Mouse (Mus musculus) layer of hippocampus, postnatal 14 days (tissue): ENCODE measurements around the gene Acly. TPM values are rescaled to one million over a fixed set of nuclear protein-coding genes. Genes with fewer than 3 reads are reported as not detected.

Experiments used
- DNase-seq, 2 experiments: peaks; one replicate each; pipeline ENCODE4 v3.0.0; 2021 to 2022; ENCODE audit warnings: low spot score in 2 of 2, mixed read lengths in 1 of 2
- microRNA-seq, 2 experiments: library from miRNA; unstranded; fragments of <30 nt; microRNA quantifications; one replicate each; pipeline ENCODE4 v1.2.0; 2021
- total RNA-seq, 2 experiments: library from RNA; stranded (reverse); gene quantifications; 2 replicates each; pipeline ENCODE4 v1.2.3; 2021

The Acly gene
- total RNA-seq, 2 experiments from 2014 or later, result 110 to 119 TPM

DNA sequence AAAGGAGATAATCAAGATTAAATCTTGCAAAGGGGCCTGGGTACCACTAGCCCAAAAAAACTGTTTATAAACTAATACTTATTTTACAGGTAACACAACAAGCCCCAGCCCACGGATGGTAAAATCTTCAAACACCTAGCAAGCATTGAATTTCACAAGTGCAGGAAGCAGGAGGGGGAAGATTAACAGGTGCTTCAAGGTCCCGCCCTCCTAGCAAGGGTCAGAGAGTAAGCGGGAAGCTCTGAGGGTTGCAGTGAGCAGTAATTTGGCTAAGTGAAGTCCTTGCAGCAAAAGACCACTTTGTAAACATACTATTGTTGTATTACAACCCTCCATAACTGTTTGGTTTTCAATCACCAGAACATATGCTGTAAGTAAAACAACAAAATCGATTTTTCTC, 70.6 kb downstream of the Acly start:
- no peak for DNase-seq

DNA sequence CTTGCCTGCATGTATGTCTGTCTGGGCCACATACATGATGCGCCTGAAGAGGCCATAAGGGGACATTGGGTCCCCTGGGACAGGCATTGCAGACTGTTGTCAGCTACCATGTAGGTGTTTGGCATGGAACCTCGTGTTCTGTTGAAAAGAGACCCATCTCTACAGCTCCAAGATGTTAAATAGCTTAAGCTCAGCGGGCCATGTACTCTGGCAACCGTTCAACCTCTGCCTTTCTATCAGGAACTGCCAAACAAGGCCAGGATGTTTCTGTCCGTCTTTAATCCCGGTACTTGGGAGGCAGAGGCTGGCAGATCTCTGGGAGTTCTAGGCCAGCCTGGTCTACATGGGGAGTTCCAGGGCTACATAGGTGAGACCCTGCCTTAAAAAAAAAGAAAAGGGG, 85.2 kb downstream of the Acly start:
- DNase-seq, result no peak

DNA sequence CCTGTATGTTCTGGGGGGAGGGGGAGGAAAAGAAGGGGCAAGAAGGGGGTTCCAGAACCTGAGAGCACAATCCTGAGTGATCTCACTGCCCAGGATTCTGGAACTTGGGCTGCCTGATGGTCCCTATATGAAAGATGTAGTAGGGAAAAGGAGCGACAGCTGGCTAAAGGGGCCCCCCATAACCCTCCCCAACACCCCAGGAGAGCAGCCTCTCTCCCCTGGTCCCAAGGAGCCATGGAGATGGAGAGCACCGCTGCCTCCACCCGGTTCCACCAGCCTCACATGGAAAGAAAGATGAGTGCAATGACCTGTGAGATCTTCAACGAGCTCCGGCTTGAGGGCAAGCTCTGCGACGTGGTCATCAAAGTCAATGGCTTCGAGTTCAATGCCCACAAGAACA, 86.0 kb downstream of the Acly start, which contains the start of the genes Nt5c3b and Klhl10:
Gene Nt5c3b, minus strand, starts transcription at position 12 of the 400 bp plus-strand sequence.
Gene Klhl10, plus strand, starts transcription at position 121 of the 400 bp plus-strand sequence.
- no peak for DNase-seq

DNA sequence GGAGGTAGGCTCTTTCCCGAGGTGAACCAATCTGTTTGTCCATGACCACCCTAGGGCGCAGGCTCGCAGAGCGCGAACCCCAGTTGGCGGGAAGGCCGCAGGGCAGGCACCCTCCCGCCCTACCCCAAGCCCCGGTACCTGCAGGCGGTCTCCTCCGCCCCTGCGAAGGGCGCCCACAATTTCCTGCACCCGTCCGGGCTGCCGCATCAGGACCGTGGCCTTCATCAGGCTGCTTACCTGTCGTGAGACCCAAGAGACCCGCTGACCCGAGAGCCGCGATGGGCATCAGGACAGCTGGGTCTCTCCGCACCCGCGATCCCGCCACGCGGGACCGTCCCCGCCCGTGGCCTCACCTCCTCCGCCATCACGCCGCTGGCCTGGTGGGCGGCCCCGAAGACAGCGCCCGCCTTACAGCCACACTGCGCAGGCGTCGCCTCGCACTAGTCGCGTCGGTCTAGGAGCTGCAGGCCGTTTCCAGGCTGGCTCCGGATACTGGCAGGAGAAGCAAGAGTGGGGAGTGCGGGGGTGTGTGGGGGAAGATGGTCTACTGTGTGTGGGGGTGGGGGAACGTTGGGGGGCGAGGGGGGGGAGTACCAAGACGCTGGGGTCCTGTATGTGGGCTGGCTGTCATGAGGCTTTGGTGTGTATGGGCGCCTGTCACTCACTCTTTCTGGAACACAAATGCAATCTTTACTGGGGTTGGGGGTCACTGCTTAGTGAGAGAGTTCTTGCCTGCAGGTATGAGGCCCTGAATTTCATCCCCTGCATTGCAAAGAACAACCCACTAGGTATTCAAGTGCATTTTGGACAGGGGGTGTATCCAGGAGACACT, 86.9 kb downstream of the Acly start:
- DNase-seq, result peak; percentile 81 to 82

DNA sequence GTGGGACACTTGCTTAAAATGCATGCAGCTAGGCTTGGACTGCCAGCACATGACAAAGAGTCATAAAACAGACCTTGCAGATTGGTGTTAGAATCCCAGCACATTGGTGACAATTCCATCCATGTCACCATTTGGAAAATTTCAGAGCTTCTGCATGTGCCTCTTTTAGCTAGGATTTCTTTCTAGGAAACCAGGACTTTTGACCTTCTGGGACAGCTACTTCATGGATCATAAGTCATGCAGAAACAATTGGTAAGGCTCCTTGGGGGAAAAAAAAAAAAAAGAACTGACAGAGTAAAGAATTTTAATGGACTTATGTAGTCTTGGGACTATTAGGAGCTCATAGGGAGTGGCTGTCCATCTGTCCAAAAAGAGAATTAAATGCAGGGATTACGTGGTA, 89.9 kb downstream of the Acly start:
- no peak for DNase-seq

GRCm38 (mm10) chr11:100435678-100436246, 92.0 kb downstream of the Acly start:
- DNase-seq, result no peak

DNA sequence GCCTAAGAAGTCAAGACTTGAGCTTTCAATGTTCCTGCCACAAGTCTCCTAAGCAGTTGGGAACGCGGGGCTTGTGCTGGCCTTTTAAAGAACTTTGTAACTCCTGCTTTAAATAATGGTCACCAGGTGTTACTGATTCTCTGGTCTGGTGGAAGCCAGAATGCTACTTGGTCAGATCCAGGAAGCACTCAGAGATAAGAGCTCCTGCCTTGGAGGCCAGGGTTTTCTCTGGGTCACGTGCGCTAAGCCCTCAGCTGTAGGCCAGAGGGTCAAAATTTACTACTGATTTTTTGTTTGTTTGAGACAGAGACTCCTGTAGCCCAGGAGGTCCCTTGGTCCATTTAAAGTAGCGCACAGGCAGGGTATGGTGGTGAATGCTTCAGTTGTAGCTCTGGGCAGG, 95.8 kb downstream of the Acly start:
- DNase-seq, result no peak

GRCm38 (mm10) chr11:100430052-100430451, 97.7 kb downstream of the Acly start:
- no peak for DNase-seq

DNA sequence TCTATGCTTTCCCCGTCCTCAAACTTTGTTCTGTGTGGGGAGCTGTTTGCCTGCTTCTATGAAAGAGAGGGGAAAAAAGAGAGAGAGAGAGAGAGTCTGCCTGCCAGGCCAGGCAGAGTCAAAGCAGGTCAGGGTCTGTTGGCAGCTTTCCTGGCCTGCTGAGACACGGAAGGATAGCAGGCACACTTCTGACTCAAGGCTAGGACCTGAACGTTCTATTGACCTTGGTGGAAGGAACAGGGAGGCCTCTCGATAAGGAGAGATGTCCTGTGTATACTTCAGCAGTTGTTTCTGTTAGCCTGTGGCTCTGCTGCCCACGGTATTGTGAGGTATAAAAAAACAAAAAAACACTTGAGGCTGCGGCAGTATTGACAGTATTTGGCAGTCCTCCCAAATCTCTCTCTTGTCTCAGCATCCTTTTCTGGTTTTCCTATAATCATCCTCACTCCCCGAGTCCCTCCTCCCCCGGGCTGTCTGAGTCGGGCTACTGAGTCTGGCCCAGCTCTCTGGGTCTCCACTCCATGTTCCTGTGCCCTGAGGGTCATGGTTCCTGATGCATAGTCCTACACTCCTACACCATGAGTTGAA, 99.1 kb downstream of the Acly start:
- peak; percentile 26 to 54 for DNase-seq

GRCm38 (mm10) chr11:100426820-100427219, 101.0 kb downstream of the Acly start:
- DNase-seq, result no peak

Small RNAs within 50 kb of the gene (microRNA-seq; reads per million reads assigned to microRNA genes)
- 0 reads per million in 2 experiments for gene Gm27374
- gene Mir7116, result 0 to 0.23 reads per million in 2 experiments

Other genes starting within 250 kb of the Acly start
- 100 to 1,000 TPM; 704 to 721 TPM for gene Eif1, start 208.1 kb downstream of the Acly start, total RNA-seq
- not detected for gene Gast, start 193.6 kb downstream of the Acly start, total RNA-seq
- gene Hap1, start 171.9 kb downstream of the Acly start, total RNA-seq, result 100 to 1,000 TPM; 110 to 123 TPM
- 10 to 100 TPM; 40.8 to 43.0 TPM for gene Jup, start 130.2 kb downstream of the Acly start, total RNA-seq
- gene P3h4, start 113.2 kb downstream of the Acly start, total RNA-seq, result 1 to 10 TPM; 7.5 to 8.1 TPM
- gene Fkbp10, start 112.3 kb downstream of the Acly start, total RNA-seq, result 10 to 100 TPM; 11.9 TPM
- 10 to 100 TPM; 50.4 to 58.2 TPM for gene Nt5c3b, start 86.2 kb downstream of the Acly start, total RNA-seq
- gene Klhl10, start 86.1 kb downstream of the Acly start, total RNA-seq, result 1 to 10 TPM; 1.1 to 1.4 TPM
- gene Klhl11, start 55.3 kb downstream of the Acly start, total RNA-seq, result 10 to 100 TPM; 94.3 to 98.1 TPM
- 1 to 10 TPM in 1 of 2 experiments, under 1 TPM in 1; 0.60 to 1.5 TPM for gene Ttc25, start 17.6 kb upstream of the Acly start, total RNA-seq
- 100 to 1,000 TPM; 355 to 359 TPM for gene Cnp, start 46.9 kb upstream of the Acly start, total RNA-seq
- 10 to 100 TPM; 22.8 to 23.0 TPM for gene Nkiras2, start 91.2 kb upstream of the Acly start, total RNA-seq
- 100 to 1,000 TPM; 237 to 253 TPM for gene Dnajc7, start 92.2 kb upstream of the Acly start, total RNA-seq
- gene Zfp385c, start 164.5 kb upstream of the Acly start, total RNA-seq, result 1 to 10 TPM in 1 of 2 experiments, under 1 TPM in 1; 0.17 to 1.2 TPM
- gene Dhx58, start 176.3 kb upstream of the Acly start, total RNA-seq, result 1 to 10 TPM in 1 of 2 experiments, under 1 TPM in 1; 0.93 to 1.4 TPM
- 10 to 100 TPM; 54.5 to 59.7 TPM for gene Kat2a, start 184.5 kb upstream of the Acly start, total RNA-seq
- gene Hspb9, start 185.8 kb upstream of the Acly start, total RNA-seq, result not detected
- 100 to 1,000 TPM; 145 to 150 TPM for gene Rab5c, start 210.2 kb upstream of the Acly start, total RNA-seq
- gene Kcnh4, start 231.9 kb upstream of the Acly start, total RNA-seq, result 1 to 10 TPM; 1.0 to 1.3 TPM
- not detected for gene Hcrt, start 234.9 kb upstream of the Acly start, total RNA-seq
- 1 to 10 TPM; 7.0 to 8.7 TPM for gene Ghdc, start 243.0 kb upstream of the Acly start, total RNA-seq